Mouse (Mus musculus) erythroid progenitor cell, adult 5-6 weeks (primary cell): ENCODE measurements around the gene Smarca5. TPM values are rescaled to one million over a fixed set of nuclear protein-coding genes. Genes with fewer than 3 reads are reported as not detected.

Experiments used
- ATAC-seq: replicated peaks from 2 replicates; pipeline ENCODE4 v1.8.0; 2016; ENCODE audit warnings: moderate number of reproducible peaks, mild to moderate bottlenecking, moderate TSS enrichment, inconsistent platforms; ENCODE audit not compliant: poor library complexity, low FRiP score, severe bottlenecking
- total RNA-seq, 2 experiments: library from RNA; stranded (forward) in 1 of 2; stranded (reverse) in 1 of 2; fragments of 150-400 nt in 1 of 2; fragments of 186-747, 209-891 nt in 1 of 2; gene quantifications; 2 replicates each; pipeline versions ENCODE4 v1.2.3 to v1.2.4; 2015 to 2017; ENCODE audit warnings: low replicate concordance in 2 of 2

The Smarca5 gene
- total RNA-seq, 2 experiments from 2014 or later = 107 to 205 TPM

DNA sequence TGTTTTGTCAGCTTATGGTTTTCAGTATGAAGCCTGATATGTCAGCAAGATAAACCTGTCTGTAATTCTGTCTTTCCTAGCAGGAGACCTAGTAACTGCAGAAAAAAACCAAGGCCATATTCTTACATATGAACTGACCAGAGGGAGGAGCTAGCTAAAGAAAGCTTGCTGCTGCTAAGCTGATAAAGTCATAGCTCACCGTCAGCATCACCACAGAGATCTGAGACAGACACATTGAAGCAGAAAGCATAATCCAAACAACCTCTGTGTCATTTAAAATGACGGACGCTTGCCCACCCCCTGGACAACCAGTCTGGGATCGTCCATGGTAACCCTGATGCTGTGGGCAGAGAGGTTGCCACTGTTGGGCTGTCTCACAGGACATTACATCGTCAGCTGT, 56.7 kb downstream of the Smarca5 start:
- ATAC-seq = peak; percentile 64

- ATAC-seq = no peak
Observed at GRCm38 (mm10) chr8:80669277-80669901, 69.9 kb downstream of the Smarca5 start.

- no peak for ATAC-seq
Observed at GRCm38 (mm10) chr8:80663476-80663875, 75.8 kb downstream of the Smarca5 start.

GRCm38 (mm10) chr8:80661055-80661454, 78.2 kb downstream of the Smarca5 start:
- peak; percentile 86 for ATAC-seq

- ATAC-seq = no peak
Observed at GRCm38 (mm10) chr8:80657639-80658038, 81.7 kb downstream of the Smarca5 start.

Other genes starting within 250 kb of the Smarca5 start
- 2,154 and 2,202 TPM in 2 replicates for gene Gypa, start 245.7 kb downstream of the Smarca5 start, total RNA-seq (2015; ENCODE audit: low replicate concordance)
- gene Gypa, start 245.7 kb downstream of the Smarca5 start, total RNA-seq (2017; ENCODE audit: low replicate concordance) = 1,573 and 1,875 TPM in 2 replicates
- gene Frem3, start 128.4 kb downstream of the Smarca5 start, total RNA-seq (2015; ENCODE audit: low replicate concordance) = not detected in 2 replicates
- not detected in 2 replicates for gene Frem3, start 128.4 kb downstream of the Smarca5 start, total RNA-seq (2017; ENCODE audit: low replicate concordance)
- gene Gab1, start 141.0 kb upstream of the Smarca5 start, total RNA-seq (2015; ENCODE audit: low replicate concordance) = 19.3 and 25.2 TPM in 2 replicates
- gene Gab1, start 141.0 kb upstream of the Smarca5 start, total RNA-seq (2017; ENCODE audit: low replicate concordance) = 5.8 and 13.2 TPM in 2 replicates